Mouse (Mus musculus) layer of hippocampus, adult 9-11 months (tissue): ENCODE measurements around the gene Pa2g4.
"Not testable (repeated sequence)": the region's sequence is repeated elsewhere in the genome, so short reads cannot be mapped to it uniquely, and the experiment has no call there.

Experiments used
- DNase-seq: peaks from one replicate; pipeline ENCODE4 v3.0.0; 2022

The Pa2g4 gene

GRCm38 (mm10) chr10:128565788-128566531, at the start of gene Pa2g4:
TSS of gene Pa2g4 (minus strand) at chr10:128565987.
- peak; percentile 98 for DNase-seq

- no peak for DNase-seq
These were observed 49.1 kb upstream of the Pa2g4 start for GRCm38 (mm10) chr10:128614934-128615333.

- DNase-seq: not testable (repeated sequence)
These were observed 48.0 kb upstream of the Pa2g4 start for GRCm38 (mm10) chr10:128613820-128614219.

GRCm38 (mm10) chr10:128613154-128613440, 47.3 kb upstream of the Pa2g4 start:
- no peak for DNase-seq

GRCm38 (mm10) chr10:128612433-128613153, 46.8 kb upstream of the Pa2g4 start:
- DNase-seq: peak; percentile 49

- no peak for DNase-seq
These were observed 40.7 kb upstream of the Pa2g4 start for GRCm38 (mm10) chr10:128606483-128606882.

- DNase-seq: no peak
These were observed 36.8 kb upstream of the Pa2g4 start for GRCm38 (mm10) chr10:128602470-128603128.

- DNase-seq: no peak
These were observed 35.7 kb upstream of the Pa2g4 start for GRCm38 (mm10) chr10:128601499-128601898.

GRCm38 (mm10) chr10:128598476-128598875, 32.7 kb upstream of the Pa2g4 start:
- no peak for DNase-seq

- no peak for DNase-seq
These were observed 27.0 kb upstream of the Pa2g4 start for GRCm38 (mm10) chr10:128592797-128593196.

- DNase-seq: no peak
These were observed 25.6 kb upstream of the Pa2g4 start for GRCm38 (mm10) chr10:128591436-128591835.

GRCm38 (mm10) chr10:128590193-128590690, 24.5 kb upstream of the Pa2g4 start:
- DNase-seq: no peak

GRCm38 (mm10) chr10:128589464-128590192, 23.8 kb upstream of the Pa2g4 start, which contains the start of gene Erbb3:
TSS of gene Erbb3 (minus strand) at chr10:128589652.
- no peak for DNase-seq

GRCm38 (mm10) chr10:128588775-128589463, 23.1 kb upstream of the Pa2g4 start:
- no peak for DNase-seq

- DNase-seq: peak; percentile 26
These were observed 22.3 kb upstream of the Pa2g4 start for GRCm38 (mm10) chr10:128588136-128588535.

- no peak for DNase-seq
These were observed 21.9 kb upstream of the Pa2g4 start for GRCm38 (mm10) chr10:128587697-128588096.

- no peak for DNase-seq
These were observed 21.3 kb upstream of the Pa2g4 start for GRCm38 (mm10) chr10:128587120-128587519.

GRCm38 (mm10) chr10:128586546-128586945, 20.8 kb upstream of the Pa2g4 start:
- DNase-seq: peak; percentile 77

GRCm38 (mm10) chr10:128584386-128584785, 18.6 kb upstream of the Pa2g4 start:
- DNase-seq: no peak

- DNase-seq: peak; percentile 64
These were observed 17.9 kb upstream of the Pa2g4 start for GRCm38 (mm10) chr10:128583644-128584043.

GRCm38 (mm10) chr10:128579731-128580130, 13.9 kb upstream of the Pa2g4 start:
- no peak for DNase-seq

GRCm38 (mm10) chr10:128579298-128579697, 13.5 kb upstream of the Pa2g4 start:
- DNase-seq: no peak
